Mouse (Mus musculus) layer of hippocampus, adult 18-20 months (tissue): ENCODE measurements around the gene Rin2. TPM values are rescaled to one million over a fixed set of nuclear protein-coding genes. Genes with fewer than 3 reads are reported as not detected.
"Not testable (repeated sequence)": the region's sequence is repeated elsewhere in the genome, so short reads cannot be mapped to it uniquely, and the experiment has no call there.

Experiments used
- DNase-seq, 2 experiments: peaks; one replicate each; pipeline ENCODE4 v3.0.0; 2022; ENCODE audit warnings: low spot score in 2 of 2
- total RNA-seq, 2 experiments: library from RNA; stranded (reverse); gene quantifications; 2 replicates each; pipeline ENCODE4 v1.2.3; 2021

The Rin2 gene
- total RNA-seq, 2 experiments from 2014 or later: 36.5 to 41.0 TPM

DNA sequence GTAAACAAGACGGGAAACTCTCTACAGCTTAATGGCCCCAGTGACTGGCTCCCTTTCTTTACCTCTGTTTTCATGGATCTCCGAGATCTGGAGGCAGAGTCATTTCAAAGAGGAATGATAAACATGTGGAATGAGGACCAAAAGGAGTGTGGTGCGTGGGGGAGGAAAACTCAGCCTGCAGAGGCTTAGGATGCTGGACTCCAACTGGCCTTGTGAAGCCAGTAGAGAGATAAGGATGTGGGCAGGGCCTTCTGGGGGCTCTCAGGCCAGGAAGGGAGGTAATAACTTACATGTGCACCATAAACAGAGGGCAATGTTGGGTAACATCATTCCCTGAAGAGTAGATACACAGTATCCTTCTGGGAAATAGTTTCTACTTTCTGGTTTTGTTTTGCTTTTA lies 7.9 kb downstream of the Rin2 start:
- DNase-seq: no peak

DNA sequence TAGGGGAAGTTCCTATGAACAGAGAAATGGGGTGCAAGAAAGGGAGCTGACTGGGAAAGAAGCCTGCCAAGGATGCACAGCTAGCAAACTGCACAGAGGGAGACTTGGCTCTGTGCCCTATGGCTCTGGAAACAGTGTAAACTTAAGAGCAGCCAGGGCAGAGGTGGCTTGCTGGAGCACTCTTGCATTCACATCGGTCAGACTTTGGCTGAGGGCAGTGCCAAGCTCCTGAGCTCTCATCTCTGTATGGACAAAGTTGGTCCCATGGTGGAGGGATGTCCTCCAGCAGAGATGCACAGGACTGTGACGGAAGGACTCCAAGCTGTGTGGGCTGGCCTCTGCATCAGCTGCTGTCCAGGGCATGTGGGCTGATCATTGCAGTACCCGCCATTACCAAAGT lies 8.5 kb downstream of the Rin2 start:
- peak in 1 of 2 experiments; percentile 19 for DNase-seq

DNA sequence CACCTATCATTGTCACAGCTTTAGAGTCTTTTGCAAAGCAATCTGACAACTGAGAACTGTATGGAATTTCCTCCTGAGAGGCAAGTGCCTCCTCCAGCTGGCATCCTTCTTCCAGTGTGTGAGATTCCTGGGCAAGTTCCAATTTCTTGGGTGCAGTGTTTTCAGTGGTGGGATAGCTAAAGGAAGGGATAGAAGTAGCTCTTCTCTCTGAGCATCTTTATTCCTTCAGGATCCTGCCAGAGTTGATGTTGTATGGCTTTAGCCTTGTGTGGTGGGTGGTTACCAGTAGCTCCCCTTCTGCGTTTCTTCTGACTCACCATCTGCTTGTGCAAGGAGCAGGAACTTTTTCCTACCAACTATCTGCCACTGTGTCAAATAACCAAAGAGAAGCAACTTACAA lies 9.1 kb downstream of the Rin2 start:
- DNase-seq: peak; percentile 23 to 61

DNA sequence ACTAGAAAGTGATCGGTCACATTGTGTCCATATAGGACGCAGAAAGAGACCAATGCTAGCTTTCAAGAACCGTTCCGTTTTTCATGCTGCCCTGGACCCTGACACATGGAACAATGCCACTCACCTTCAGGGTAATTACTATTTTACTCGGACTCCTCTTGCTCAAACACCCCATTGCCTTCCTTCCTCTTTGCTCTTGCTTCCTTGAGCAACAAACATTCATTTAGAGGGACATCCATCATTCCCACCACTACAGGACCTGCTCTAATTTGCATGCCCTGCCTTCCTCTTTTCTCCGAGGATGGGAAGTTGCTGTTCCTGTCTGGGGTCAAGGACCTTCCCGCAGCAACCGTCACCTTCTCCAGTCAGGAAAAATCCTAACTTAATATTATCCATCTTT lies 9.9 kb downstream of the Rin2 start:
- no peak for DNase-seq

DNA sequence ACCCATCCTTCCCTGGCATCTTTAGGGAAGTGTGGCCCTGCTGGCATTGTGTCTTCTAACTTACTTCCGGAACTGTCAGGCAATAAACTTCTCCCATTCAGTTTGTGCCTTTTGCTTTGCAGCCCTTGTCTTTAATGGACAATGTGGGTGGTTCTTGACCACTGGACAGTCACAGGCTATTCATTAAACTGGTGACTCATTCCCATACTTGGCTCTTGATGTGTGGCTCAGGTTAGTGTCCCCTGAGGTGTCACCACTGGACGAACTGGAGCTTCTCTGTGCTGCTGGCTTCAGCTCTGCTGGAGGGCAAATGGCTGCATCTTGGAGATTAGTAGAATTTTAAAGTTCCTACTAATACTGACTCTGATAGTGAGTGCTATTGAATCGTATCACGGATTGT lies 11.0 kb downstream of the Rin2 start:
- DNase-seq: no peak

DNA sequence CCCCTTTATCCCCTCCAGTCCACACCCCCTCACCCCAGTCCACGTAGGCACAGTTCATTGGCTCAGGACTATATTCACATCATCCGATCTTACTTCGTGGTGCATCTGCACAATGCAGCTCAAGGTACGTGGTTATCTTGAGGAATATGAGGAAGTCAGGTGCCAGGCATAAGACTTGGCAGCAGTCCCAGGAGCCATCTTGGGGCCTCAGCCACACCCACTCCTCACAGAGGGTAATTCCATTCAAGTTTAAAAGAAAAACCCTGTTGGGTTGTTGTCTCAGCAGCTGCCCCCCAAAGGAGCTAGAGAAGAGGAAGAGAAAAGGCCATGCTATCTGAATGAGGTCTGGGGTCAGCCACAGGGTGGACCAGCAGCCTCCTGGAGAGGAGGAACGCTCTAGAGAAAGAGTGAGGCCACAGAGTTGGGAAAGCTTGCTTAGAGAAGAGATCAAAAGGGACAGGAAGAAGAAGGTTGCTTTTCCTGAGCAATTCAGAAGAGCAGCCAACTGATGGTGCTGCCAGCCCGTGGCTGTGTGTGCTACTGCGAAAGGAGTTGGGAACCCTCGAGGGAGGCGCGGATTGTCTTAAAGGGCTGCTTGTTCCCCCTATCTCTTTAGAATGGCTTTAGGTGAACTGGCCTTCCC lies 16.5 kb downstream of the Rin2 start:
- DNase-seq: no peak

DNA sequence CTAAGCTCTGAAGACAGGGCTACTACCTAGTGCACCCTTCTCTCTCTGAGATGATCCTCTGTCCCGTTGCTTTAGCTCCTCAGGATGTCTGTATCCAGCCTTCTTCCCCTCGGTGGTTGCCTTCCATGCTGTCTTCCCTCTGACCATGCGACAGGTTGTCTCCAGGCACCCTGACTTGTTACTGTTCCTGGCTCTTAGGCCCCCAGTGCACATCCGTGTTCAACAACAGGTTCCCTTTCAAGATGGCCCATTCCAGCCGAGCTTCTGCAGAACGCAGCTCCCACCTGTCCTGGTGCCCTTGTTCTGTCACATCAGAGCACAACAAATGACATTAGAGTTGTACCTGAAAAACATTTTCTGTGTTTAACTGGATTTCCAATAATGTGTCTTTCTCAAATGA lies 22.1 kb downstream of the Rin2 start:
- no peak for DNase-seq

DNA sequence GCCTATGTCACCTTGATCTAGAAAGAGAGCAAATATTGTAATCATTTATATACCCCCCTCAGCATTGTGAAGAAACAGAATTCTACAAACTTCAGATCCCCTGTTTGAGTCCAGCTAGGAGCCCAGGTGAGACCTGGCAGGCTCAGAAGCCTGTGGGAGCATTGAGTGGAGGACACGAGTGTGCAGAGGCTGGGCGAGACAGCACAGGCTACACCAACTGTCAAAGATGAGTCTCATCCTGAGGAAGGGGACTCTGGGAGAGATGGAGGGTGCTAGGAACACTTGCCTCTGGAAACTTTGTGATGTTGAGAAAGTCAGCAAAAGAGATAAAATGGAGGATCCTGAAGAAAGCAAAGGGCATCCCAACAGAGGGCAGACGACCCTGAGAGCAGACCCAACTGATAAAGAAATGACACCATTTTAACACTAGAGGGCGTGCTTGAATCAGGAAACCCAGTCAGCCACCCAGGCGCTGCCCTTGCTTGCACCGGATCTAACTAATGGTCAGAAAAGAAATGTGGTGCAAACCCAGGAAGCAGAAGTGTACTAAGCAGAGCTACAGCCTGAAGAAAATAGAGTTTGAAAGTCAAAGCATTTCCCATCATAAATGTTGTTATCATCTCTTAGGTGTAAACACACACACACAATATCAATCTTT lies 24.5 kb downstream of the Rin2 start:
- peak in 1 of 2 experiments; percentile 75 for DNase-seq

DNA sequence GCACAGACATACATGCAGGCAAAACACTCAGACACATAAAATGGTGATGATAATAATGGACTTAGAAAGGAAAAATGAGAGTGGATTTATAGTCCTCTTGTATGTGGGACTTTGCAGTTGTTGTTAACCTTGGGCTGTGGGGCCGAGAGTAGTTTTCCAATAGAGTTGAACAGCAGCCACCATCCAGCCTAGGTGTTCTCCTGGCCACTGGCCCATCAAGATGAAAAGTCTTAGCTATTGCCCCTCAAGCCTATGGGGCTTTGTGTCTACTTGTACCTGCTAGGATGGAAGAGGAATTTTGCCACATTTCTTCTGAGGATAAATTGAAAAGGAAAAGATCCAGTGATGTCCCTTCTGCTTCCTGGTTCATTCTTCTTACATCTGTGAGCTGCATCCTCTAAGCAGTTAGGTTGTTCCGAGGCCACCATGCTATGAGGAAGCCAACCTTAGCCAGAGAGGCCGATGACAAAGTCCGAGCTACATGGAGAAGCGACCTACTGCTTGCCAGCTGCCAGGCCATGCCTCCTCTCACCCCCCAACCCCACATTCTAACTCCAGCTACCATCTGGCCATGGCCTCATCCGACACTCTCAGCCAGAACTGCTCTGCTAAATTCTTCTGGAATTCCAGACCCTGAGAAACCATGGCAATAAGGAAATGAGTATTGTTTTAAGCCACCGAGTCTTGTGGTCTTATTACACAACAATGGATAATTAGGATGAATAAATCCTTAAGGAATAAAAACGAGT lies 25.4 kb downstream of the Rin2 start:
- no peak for DNase-seq

DNA sequence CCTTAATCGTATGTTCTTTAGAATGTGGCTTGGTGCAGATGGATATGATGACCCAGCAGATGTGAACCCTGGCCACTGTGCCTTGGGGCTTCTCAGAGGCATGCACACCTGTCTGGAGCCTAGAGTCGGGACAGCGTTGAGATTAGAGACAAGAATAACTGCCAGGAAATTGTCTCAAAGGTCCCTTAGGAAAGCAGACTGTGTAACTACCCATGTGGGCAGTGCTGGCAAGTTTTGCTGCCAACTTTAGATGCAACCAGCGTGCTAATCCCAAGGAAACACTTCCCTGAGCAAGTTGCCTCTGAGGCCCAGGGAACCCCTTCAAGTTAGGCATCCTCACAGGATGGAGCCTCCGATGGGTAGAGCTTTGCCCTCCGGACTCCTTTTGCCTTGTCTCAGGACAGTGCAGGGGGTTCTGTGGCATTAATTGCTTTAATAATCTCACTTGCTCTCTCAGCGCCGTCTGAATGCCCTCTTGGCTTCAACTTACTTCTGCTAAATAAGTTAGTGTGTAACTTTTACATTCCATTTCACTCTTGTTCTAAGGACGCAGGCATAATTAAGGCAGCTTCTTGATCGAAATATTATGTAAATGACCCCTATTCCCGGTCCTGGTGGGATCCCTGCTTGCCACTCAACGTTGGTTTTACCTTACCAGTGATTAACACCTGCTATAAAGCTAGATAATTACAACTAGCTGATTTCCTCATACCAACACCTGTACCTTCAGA lies 26.8 kb downstream of the Rin2 start:
- no peak for DNase-seq

DNA sequence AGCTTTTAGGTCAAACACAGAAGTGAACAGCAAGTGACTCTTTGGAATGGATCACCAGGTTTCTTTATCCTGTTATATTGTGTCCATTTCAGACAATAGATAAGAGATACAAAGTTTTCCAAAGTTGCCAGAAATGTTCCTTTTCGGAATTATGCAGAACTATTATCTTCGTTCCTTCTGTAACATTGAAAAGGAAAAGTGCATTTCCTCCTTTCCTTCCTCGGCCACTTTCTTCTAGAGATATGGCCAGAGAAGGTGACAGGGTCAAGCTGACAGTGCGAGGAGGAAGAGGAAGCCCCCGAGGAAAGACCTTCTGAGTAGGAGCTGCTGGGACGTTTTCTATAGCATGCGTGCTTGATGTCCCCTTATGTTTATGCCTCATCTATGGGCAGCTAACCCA lies 29.7 kb downstream of the Rin2 start:
- no peak for DNase-seq

DNA sequence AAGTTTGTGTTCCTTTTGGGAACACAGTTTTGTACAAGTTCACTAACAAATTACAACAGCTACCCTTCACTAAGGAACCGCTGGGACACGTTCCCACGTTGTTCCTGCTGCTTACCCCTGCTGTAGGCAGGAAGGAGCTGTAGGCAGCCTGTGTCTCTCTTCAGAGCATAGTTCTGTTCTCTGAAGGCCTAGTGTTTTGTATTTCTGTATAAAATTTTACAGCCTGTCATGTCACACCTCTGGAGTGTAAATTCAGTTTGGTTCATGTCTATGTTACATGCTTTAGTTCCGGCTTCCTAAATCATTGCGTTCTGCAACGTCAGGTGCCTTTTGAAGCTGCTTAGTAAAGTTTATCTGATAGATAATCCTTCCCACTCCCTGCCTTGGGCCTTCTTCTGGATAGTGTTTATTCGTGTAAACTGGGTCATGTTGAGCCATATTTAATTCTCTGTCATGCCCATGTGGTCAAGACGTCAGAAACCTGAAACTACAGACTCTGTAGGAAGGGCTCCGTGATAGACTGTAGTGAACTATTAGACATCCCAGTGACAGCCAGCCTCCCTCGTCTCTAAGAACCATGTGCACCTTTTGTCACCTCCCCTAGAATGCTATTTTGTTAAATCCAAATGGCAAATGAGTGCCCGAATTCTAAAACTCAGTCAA lies 34.8 kb downstream of the Rin2 start:
- no peak for DNase-seq

DNA sequence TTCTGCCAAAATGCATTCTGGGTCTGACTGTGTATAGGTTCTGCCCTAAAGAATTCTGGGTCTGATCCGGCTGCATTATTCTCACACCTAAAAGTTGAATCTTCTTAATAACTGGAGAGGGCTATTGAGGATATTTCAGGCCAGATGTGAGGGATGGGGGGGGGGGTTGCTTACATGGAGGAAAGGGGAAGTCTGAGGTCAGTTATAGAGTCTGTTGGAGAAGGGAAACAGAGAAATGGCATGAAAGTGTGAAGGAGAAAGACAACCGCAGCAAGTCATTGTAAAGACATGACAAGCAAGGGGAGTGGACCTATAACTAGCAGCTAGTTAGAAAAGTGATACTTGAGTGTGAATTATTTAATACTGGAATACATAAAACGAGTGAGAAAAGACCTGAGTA lies 36.5 kb downstream of the Rin2 start:
- DNase-seq: no peak

DNA sequence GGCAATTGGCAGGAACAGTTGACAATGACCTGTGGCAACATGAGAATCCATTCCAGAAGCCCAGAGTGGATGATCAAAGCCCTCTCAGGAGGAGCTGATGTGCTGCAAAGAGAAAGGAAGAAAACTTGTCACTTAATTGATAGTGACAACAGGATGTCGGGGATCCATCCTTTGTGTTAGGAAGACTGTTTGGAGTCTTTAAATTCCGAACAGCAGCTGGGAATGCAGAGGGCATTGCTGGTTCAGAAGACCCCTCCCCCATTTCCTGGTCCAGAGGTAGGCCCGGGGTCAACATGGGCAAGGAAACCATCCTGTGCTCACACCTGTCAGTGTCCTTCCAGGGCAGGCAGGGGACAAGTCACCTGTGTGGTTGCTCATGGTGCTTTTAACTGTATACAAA lies 37.0 kb downstream of the Rin2 start:
- no peak for DNase-seq

DNA sequence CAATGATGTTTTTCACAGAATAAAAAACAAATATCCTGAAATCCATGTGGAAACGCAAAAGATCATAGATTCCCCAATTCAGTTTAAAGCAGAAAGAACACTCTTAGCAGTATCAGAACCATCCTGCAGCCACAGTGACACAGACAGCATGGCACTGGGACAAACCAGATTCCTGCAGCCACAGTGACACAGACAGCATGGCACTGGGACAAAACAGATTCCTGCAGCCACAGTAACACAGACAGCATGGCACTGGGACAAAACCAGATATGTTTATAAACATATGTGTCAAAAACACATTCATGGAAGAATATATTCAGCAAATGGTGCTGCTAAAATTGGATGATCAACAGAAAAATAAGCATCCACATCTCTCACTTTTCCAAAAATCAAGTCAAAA lies 42.5 kb downstream of the Rin2 start:
- DNase-seq: no peak

DNA sequence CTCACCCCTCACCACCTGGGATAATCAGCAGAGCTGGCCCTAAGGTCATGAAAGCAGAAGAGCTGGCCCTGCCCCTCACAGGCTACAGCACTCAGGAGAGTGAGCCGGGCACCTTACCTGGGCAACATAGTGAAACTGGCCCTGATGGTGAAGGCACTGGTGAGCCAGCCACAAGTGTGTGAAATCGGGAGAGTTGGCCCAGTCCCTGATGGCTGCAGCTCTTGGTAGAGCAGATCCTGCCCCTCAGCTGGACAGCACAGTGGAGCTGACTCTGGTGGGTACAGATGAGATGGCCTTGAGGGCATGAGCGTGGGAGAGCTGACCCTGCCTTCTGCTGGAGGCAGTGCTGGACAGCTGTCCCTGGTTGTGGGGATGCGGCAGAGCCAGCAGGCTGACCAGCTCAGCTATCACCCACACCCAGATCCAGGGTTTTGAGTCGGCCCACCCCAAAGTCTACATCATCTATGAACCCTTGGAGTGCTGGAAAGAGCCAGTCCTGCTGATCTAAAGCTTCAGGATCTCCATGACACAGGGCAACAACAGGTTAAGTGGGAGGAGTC lies 43.7 kb downstream of the Rin2 start:
- DNase-seq: no peak

DNA sequence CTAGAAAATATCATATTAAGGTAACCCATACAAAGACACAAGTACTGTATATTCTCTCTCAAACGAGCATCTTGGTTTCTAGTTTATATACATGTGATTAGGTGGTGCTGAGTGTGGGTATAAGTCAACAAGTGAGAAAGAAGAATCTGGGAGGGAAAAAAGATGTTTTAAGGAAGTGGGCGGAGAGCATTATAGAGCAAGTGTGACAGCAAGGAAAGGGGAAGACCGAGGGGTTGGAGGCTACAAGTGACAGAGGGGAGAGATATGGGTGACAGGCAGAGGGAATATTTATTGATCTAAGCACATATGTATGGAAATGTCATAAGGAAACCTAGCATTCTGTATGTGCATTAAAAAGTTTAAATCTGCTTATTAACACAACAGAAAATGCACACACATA lies 45.1 kb downstream of the Rin2 start:
- DNase-seq: no peak

DNA sequence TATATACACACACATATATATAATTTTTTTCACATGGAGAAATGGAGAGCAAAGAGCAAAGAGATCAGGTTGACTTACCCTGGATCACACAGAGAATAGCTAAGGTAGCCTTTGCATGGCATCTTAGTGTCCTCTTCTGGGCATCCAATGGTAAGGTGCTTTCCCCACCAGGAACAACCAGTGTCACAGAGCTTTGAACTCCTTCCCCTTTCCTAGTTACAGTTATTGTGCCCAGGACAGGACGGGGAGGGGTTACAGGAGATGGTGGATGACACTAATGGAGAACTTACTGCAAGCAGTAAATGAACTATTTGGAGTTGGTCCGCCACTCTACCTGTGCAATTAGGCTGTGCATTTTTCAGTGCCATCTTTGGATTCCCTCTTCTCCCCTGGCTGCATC lies 45.7 kb downstream of the Rin2 start:
- no peak for DNase-seq

DNA sequence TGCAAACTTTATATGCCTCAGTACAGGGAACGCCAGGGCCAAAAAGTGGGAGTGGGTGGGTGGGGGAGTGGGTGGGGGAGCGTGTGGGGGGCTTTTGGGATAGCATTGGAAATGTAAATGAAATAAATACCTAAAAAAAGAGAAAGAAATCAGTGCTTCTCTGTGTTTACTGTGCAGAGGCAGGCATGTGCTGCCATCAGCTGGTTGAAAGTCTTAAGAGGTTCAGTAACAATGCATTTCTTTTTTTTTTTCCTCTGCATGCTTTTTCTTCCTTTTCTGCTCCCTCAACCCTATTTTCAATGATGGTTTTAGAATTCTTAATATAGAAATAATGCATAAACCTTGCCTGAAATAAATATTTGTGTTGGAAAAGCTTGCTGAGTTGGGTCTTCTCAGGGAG lies 47.3 kb downstream of the Rin2 start:
- not testable (repeated sequence) for DNase-seq

DNA sequence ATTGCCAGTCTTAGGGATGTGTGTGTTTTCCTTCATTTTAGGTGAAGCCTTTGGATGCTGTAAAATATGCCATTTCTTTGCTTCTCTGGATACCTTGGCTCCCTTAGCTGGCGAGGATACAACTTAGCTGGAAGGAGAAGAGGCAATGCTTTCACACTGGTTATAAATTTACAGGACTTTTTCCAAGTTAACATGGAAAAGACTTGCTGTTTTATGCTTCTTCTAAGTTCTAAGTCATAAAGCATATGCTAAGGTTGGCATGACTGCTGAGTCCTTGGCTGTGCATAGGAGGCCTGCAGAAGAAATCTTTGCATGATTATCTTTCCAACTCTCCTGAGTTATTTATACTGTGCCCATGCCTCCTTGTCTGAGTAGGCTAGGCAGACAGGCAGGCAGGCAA lies 49.3 kb downstream of the Rin2 start:
- peak in 1 of 2 experiments; percentile 32 for DNase-seq

DNA sequence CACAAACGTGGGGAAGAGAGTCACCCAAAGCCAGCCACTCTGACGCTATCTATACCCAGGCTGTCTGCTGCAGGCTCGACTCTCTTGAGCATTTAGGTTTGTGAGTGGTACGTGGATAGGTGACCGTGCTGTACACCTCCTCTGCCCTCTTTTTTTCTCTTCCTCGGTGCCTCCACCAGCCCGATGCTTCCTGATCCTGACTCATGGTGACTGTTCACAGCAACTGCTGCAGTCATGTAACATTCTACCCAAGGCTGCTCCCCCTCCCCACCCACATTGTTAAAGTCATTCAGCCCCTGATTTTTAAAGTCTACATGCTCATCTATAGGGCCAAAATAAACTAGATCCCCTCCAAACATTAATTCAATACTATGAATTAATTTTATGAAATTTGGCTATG lies 54.4 kb downstream of the Rin2 start:
- peak in 1 of 2 experiments; percentile 30 for DNase-seq
